Mouse (Mus musculus): ENCODE data around the gene Irs2. TPM values are rescaled to one million over a fixed set of nuclear protein-coding genes. Genes with fewer than 3 reads are reported as not detected.

The Irs2 gene
- polyA plus RNA-seq, 1 experiment = 2.8 TPM

GRCm38 (mm10) chr8:11005460-11006275 is 2.6 kb downstream of the Irs2 start:
- Histone ChIP-seq H3K36me3 (ENCODE audit: control insufficient read depth) (peaks cover 67% of the 10 kb centered on the region), H3K4me3 (replicated peaks) (peak overlapping the region; percentile 89), H3K4me1 (ENCODE audit: control insufficient read depth) (peaks cover 86% of the 10 kb centered on the region)

GRCm38 (mm10) chr8:11004781-11005459 is 3.3 kb downstream of the Irs2 start:
- no peak for TF ChIP-seq TAL1 (IDR thresholded peaks at IDR 0.05; ENCODE audit: low read length)
- Histone ChIP-seq H3K9me3 (ENCODE audit: control insufficient read depth, low read length) (no peaks in the 10 kb centered on the region), H3K4me3 (replicated peaks) (peak overlapping the region; percentile 89), H3K36me3 (ENCODE audit: control insufficient read depth) (peaks cover 75% of the 10 kb centered on the region), H3K4me1 (ENCODE audit: control insufficient read depth) (peaks cover 86% of the 10 kb centered on the region), H3K27me3 (ENCODE audit: control insufficient read depth) (peaks cover 3% of the 10 kb centered on the region; the same call in 1 of the 2 replicates)

More at GRCm38 (mm10) chr8:11005460-11006275, 2.6 kb downstream of the Irs2 start:
- H3K9me3 ChIP-seq (ENCODE audit: control insufficient read depth, low read length) = no peaks in the 10 kb centered on the region
- H3K27me3 ChIP-seq (ENCODE audit: control insufficient read depth) = peaks cover 9% of the 10 kb centered on the region
- TF ChIP-seq GATA1 (IDR thresholded peaks at IDR 0.05; ENCODE audit: low read length) (no peak), TAL1 (IDR thresholded peaks at IDR 0.05; ENCODE audit: low read length) (no peak)

- peaks cover 89% of the 10 kb centered on the region for H3K4me1 ChIP-seq (ENCODE audit: control insufficient read depth)
- TF ChIP-seq TAL1 (IDR thresholded peaks at IDR 0.05; ENCODE audit: low read length) (no peak), GATA1 (IDR thresholded peaks at IDR 0.05; ENCODE audit: low read length) (no peak)
- H3K9me3 ChIP-seq (ENCODE audit: control insufficient read depth, low read length) = no peaks in the 10 kb centered on the region
- H3K36me3 ChIP-seq (ENCODE audit: control insufficient read depth) = peaks cover 82% of the 10 kb centered on the region
- peak overlapping the region; percentile 89 for H3K4me3 ChIP-seq (replicated peaks)
- H3K27me3 ChIP-seq (ENCODE audit: control insufficient read depth) = no peaks in the 10 kb centered on the region
Observed at GRCm38 (mm10) chr8:11003917-11004470, 4.3 kb downstream of the Irs2 start.

GRCm38 (mm10) chr8:11003253-11003652 is 5.0 kb downstream of the Irs2 start:
- Histone ChIP-seq H3K9me3 (ENCODE audit: control insufficient read depth, low read length) (no peaks in the 10 kb centered on the region), H3K4me1 (ENCODE audit: control insufficient read depth) (peaks cover 95% of the 10 kb centered on the region), H3K36me3 (ENCODE audit: control insufficient read depth) (peaks cover 89% of the 10 kb centered on the region), H3K27me3 (ENCODE audit: control insufficient read depth) (no peaks in the 10 kb centered on the region), H3K4me3 (replicated peaks) (peak overlapping the region; percentile 89)
- TF ChIP-seq GATA1 (IDR thresholded peaks at IDR 0.05; ENCODE audit: low read length) (no peak), TAL1 (IDR thresholded peaks at IDR 0.05; ENCODE audit: low read length) (no peak)

GRCm38 (mm10) chr8:11002816-11003215 is 5.4 kb downstream of the Irs2 start:
- H3K9me3 ChIP-seq (ENCODE audit: control insufficient read depth, low read length) = no peaks in the 10 kb centered on the region
- H3K36me3 ChIP-seq (ENCODE audit: control insufficient read depth) = peaks cover 92% of the 10 kb centered on the region
- H3K4me3 ChIP-seq (replicated peaks) = peak overlapping the region; percentile 89
- H3K4me1 ChIP-seq (ENCODE audit: control insufficient read depth) = peaks cover 95% of the 10 kb centered on the region
- H3K27me3 ChIP-seq (ENCODE audit: control insufficient read depth) = no peaks in the 10 kb centered on the region
- TF ChIP-seq TAL1 (IDR thresholded peaks at IDR 0.05; ENCODE audit: low read length) (no peak), GATA1 (IDR thresholded peaks at IDR 0.05; ENCODE audit: low read length) (no peak)

- Histone ChIP-seq H3K9me3 (ENCODE audit: control insufficient read depth, low read length) (no peaks in the 10 kb centered on the region), H3K4me1 (ENCODE audit: control insufficient read depth) (peaks cover 96% of the 10 kb centered on the region), H3K27me3 (ENCODE audit: control insufficient read depth) (no peaks in the 10 kb centered on the region), H3K4me3 (replicated peaks) (peak overlapping the region; percentile 89), H3K36me3 (ENCODE audit: control insufficient read depth) (peaks cover 94% of the 10 kb centered on the region)
- peak; percentile 54 for TF ChIP-seq GATA1 (IDR thresholded peaks at IDR 0.05; ENCODE audit: low read length)
- no peak for TF ChIP-seq TAL1 (IDR thresholded peaks at IDR 0.05; ENCODE audit: low read length)
Observed at GRCm38 (mm10) chr8:11001062-11001549, 7.2 kb downstream of the Irs2 start.

GRCm38 (mm10) chr8:10999538-10999937 is 8.7 kb downstream of the Irs2 start:
- Histone ChIP-seq H3K4me3 (replicated peaks) (peak overlapping the region; percentile 3), H3K36me3 (ENCODE audit: control insufficient read depth) (peaks cover 92% of the 10 kb centered on the region)
- no peak for TF ChIP-seq GATA1 (IDR thresholded peaks at IDR 0.05; ENCODE audit: low read length)
- no peak for TF ChIP-seq TAL1 (IDR thresholded peaks at IDR 0.05; ENCODE audit: low read length)

GRCm38 (mm10) chr8:10996247-10996646 is 12.0 kb downstream of the Irs2 start:
- TF ChIP-seq GATA1 (IDR thresholded peaks at IDR 0.05; ENCODE audit: low read length) = no peak
- no peak for TF ChIP-seq TAL1 (IDR thresholded peaks at IDR 0.05; ENCODE audit: low read length)
- Histone ChIP-seq H3K27me3 (ENCODE audit: control insufficient read depth) (no peaks in the 10 kb centered on the region), H3K36me3 (ENCODE audit: control insufficient read depth) (peaks cover 86% of the 10 kb centered on the region), H3K9me3 (ENCODE audit: control insufficient read depth, low read length) (no peaks in the 10 kb centered on the region), H3K4me3 (replicated peaks) (peak overlapping the region; percentile 31), H3K4me1 (ENCODE audit: control insufficient read depth) (peaks cover 92% of the 10 kb centered on the region)

More at GRCm38 (mm10) chr8:10999538-10999937, 8.7 kb downstream of the Irs2 start:
- Histone ChIP-seq H3K27me3 (ENCODE audit: control insufficient read depth) (no peaks in the 10 kb centered on the region), H3K4me1 (ENCODE audit: control insufficient read depth) (peaks cover 96% of the 10 kb centered on the region), H3K9me3 (ENCODE audit: control insufficient read depth, low read length) (no peaks in the 10 kb centered on the region)

GRCm38 (mm10) chr8:10995756-10996155 is 12.5 kb downstream of the Irs2 start:
- Histone ChIP-seq H3K9me3 (ENCODE audit: control insufficient read depth, low read length) (no peaks in the 10 kb centered on the region), H3K4me1 (ENCODE audit: control insufficient read depth) (peaks cover 92% of the 10 kb centered on the region), H3K36me3 (ENCODE audit: control insufficient read depth) (peaks cover 86% of the 10 kb centered on the region), H3K4me3 (replicated peaks) (peak overlapping the region; percentile 5), H3K27me3 (ENCODE audit: control insufficient read depth) (no peaks in the 10 kb centered on the region)
- TF ChIP-seq TAL1 (IDR thresholded peaks at IDR 0.05; ENCODE audit: low read length) (no peak), GATA1 (IDR thresholded peaks at IDR 0.05; ENCODE audit: low read length) (no peak)
